Mouse (Mus musculus) bone marrow macrophage, adult 2 months (primary cell): ENCODE results near the gene Kcnma1. TPM values are rescaled to one million over a fixed set of nuclear protein-coding genes. Genes with fewer than 3 reads are reported as not detected.

Experiments
- H3K27ac ChIP-seq: 2 replicates; pipeline ENCODE4 v1.5.1; 2012; ENCODE audit warnings: low read depth, low read length; ENCODE audit not compliant: insufficient read depth
- H3K4me1 ChIP-seq: 2 replicates; pipeline ENCODE4 v1.6.1; 2012; ENCODE audit warnings: low read length; ENCODE audit not compliant: control insufficient read depth, insufficient read depth
- H3K4me3 ChIP-seq: 2 replicates; pipeline ENCODE4 v1.5.1; 2012; ENCODE audit warnings: mild to moderate bottlenecking, low read length, moderate library complexity; ENCODE audit not compliant: insufficient read depth
- CTCF ChIP-seq: IDR thresholded peaks from 2 replicates; pipeline ENCODE4 v1.5.1; 2012; ENCODE audit warnings: low read depth, mild to moderate bottlenecking, low read length, moderate library complexity
- POLR2A ChIP-seq: IDR thresholded peaks from 2 replicates; pipeline ENCODE4 v1.6.1; 2012; ENCODE audit warnings: mild to moderate bottlenecking, low read depth, low read length, borderline replicate concordance
- polyA plus RNA-seq: library from polyadenylated mRNA; stranded (reverse); fragments of >200 nt; gene quantifications from 2 replicates; pipeline ENCODE4 v1.2.4, GENCODE M21; 2012; ENCODE audit not compliant: missing spikeins, insufficient read depth, insufficient read length

The Kcnma1 gene
- polyA plus RNA-seq, 1 experiment: not detected

DNA sequence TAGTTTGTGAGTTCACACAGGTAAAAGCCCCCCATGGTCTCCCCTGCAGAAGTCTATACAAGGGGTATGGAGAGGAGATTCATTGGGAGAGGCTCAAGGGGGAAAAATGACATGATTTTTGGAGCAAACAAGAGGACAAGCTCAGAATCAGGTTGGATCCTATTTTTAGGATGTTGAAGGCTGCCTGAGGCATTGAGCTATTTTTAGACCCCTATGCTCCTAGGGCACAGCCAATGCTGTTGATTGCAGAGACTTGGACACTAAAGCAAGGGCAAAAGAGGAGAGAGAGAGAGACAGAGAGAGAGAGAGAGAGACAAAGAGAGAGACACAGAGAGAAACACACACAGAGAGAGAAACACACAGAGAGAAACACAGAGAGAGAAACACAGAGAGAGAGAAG is 770.4 kb downstream of the Kcnma1 start:
- no peak overlapping the region for H3K27ac ChIP-seq
- H3K4me1 ChIP-seq: no peaks in the 10 kb centered on the region
- TF ChIP-seq POLR2A (no peak), CTCF (no peak)

More for the DNA sequence above, 770.4 kb downstream of the Kcnma1 start:
- no peak overlapping the region for H3K4me3 ChIP-seq

Other genes with a start within 250 kb of the Kcnma1 start
- gene Dlg5, start 231.4 kb upstream of the Kcnma1 start, polyA plus RNA-seq: 0.29 and 0.35 TPM in 2 replicates